Mouse (Mus musculus): Measurements from ENCODE around the gene Gm4779. TPM values are rescaled to one million over a fixed set of nuclear protein-coding genes. Genes with fewer than 3 reads are reported as not detected.
"Not testable (repeated sequence)": the region's sequence is repeated elsewhere in the genome, so short reads cannot be mapped to it uniquely, and the experiment has no call there.

The Gm4779 gene
- not detected for total RNA-seq (2021)

DNA sequence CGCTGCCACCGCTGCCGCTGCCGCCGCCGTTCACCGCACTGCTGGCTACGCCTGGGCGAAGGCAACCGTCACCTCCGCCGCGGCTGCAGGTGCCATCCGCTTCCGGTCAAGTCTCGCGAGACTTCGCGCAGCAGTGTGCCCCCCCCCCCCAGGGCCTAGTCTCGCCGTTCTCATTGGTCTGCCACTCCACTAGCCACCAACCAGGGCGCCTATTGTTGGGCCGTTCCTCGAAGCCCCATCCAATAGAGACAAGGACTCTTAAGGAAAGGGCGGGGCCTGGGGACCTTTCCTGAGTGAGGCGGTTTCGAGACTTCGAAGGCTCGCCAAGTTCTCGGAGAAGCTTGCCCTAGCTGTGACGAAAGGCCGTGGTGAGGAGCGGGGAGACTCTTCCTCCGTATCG, at the start of gene Gm4779, which contains the start of gene 8030474K03Rik:
Gene Gm4779, minus strand, starts transcription at position 82 of the 400 bp plus-strand sequence.
Gene 8030474K03Rik, plus strand, starts transcription at position 315 of the 400 bp plus-strand sequence.
- DNase-seq, result no peak

DNA sequence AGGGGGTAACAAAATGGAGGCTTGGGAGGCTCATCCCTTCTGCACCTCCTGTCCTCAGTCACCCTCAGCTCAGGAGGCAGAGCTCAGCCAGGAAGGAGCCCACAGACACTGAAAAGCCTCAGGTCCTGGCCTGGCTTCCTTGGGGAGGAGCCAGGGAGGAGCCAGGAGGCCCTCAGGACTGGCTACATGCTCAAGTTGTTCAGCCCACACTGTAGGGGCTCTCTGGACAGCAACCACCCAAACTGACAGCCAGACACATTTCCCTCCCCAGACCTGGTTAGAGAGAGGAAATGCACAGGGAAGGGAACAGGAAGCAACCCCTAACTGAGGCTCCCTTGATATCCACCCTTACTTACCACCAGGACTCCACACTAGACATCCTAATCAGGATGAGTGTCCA, 25.8 kb upstream of the Gm4779 start:
- not testable (repeated sequence) for DNase-seq

DNA sequence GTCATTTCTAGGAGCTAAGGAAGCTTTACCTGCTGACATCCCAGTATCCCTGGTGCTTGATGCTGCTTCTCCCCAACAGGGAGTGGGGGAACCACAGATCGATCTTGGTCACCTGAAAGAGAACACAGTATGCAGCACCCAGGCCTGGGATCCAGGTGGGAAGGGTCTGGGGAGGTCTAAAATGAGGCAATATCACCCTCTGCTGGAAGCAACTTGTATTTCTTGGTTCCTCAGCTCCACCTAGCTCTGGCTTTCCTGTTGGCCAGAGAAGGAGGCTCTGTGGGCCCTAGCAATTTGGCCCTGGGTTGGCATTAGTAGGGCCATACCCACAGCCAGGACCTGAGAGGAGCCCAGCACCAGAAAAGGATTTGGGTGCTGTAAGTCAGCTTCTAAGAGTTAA, 24.9 kb upstream of the Gm4779 start:
- no peak for DNase-seq

DNA sequence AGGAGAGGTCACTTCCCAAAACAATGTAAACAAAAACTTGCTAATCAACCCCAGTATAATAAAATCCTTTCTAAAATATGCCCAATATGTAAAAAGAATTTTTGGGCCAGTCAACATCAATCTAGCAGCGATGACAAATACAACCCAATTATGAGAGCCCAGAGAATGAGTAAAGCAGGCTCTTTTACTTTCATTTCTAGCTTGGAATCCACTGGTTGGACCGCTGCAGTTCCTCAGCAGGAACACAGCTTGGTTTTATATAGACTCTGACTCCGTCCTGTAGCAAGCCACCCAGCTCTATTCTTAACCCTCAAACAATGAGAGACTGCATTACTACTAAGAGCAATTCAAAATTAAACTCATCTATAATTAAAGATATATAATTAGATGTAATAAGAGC, 17.5 kb upstream of the Gm4779 start:
- no peak for DNase-seq

GRCm38 (mm10) chrX:101805512-101805911, 11.3 kb upstream of the Gm4779 start:
- DNase-seq, result no peak

DNA sequence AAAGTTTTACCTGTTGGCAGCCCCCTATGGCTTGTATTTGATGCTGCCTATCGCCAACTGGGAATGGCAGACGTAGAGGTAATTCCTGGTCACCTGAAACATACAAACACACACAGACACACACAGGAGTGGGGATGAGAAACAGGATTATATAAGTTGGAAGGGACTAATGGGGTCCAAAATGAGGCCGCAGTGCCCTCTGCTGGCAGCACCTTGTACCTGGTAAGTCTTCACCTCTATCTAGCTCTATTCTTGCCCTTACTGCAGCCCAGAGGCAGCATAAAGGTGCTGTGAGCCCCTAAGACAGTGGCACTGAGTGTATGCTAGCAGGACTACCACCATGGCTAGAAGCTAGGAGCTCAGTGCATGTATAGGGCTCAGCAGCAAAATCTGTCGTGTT, 2.7 kb downstream of the Gm4779 start:
- DNase-seq, result peak; percentile 62

DNA sequence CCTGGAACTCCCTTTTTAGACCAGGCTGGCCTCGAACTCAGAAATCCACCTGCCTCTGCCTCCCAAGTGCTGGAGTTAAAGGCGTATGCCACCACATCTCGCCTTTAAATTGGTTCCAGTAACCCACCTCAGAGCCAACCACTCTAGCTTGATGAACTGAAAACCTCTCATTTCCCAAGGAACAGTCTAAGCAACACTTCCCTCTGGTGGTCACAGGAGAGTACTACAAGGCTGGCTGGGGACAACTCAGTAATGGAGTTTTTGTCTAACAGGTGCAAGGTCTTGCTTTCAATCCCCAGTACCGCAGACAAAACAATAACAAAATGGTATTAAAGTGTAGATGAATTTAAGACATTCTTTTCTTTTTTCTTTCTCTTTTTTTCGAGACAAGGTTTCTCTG, 22.2 kb downstream of the Gm4779 start:
- peak; percentile 72 for DNase-seq

GRCm38 (mm10) chrX:101770307-101770706, 23.9 kb downstream of the Gm4779 start:
- DNase-seq, result no peak

- no peak for DNase-seq
These were observed 24.7 kb downstream of the Gm4779 start for GRCm38 (mm10) chrX:101769478-101769877.

DNA sequence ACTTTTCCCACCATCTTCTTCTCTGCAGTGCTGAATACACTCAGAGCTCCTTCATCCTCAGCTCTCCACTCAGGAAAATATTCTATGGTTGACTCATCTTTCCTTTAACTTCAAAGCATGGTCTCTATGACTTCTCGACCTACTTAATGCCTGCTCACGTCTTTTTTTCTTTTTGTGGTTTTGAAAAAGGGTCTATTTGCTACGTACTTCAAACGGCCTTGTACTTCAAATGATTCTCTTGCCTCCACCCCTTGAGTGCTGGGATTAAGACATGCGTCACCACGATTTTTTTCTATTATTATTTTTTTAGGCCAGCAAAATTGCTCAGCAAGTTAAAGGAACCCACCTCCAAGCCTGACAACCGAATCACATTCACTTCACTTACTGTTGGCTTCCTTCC, 26.9 kb downstream of the Gm4779 start:
- no peak for DNase-seq

- no peak for DNase-seq
These were observed 29.1 kb downstream of the Gm4779 start for GRCm38 (mm10) chrX:101765111-101765510.

GRCm38 (mm10) chrX:101764621-101765020, 29.6 kb downstream of the Gm4779 start:
- no peak for DNase-seq

DNA sequence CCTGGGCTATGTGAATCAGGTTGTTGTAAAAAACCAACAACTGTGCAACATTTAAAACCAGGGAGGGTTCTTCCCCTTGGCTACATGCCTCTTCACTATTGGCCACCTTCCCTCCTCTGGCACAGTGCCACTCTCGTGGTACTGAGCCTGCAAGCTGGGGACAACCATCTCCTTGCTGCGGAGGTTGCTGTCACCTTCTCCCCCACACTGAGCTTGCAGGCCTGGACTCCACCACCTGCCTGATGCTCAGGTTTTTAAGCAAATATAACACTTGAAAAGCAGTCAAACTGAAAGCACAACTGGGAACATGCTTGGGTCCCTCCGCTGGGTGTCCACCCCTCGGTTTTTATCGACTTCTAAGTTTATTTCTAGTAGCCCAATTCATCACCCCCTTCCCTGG, 39.7 kb downstream of the Gm4779 start:
- peak; percentile 42 for DNase-seq

DNA sequence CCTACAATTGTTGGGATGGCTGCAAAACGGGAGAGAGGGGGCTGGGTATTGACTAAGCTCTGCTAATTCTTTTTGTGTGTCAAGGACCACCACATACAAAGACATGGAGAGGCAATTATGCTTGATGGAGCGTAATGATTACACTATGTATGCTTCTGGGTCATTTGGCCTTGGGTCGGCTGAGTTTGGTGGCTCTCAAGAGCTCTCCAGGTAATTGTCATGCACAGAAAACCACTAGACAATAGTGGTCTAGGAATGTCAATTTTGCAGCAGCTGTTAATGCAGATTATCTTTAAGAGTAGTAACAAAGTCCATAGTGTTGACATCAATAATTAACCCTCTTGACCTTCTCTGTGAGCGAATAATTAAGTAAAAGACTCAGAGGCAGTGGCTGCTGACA, 44.1 kb downstream of the Gm4779 start:
- DNase-seq, result no peak

GRCm38 (mm10) chrX:101741064-101741433, 53.2 kb downstream of the Gm4779 start:
- no peak for DNase-seq

DNA sequence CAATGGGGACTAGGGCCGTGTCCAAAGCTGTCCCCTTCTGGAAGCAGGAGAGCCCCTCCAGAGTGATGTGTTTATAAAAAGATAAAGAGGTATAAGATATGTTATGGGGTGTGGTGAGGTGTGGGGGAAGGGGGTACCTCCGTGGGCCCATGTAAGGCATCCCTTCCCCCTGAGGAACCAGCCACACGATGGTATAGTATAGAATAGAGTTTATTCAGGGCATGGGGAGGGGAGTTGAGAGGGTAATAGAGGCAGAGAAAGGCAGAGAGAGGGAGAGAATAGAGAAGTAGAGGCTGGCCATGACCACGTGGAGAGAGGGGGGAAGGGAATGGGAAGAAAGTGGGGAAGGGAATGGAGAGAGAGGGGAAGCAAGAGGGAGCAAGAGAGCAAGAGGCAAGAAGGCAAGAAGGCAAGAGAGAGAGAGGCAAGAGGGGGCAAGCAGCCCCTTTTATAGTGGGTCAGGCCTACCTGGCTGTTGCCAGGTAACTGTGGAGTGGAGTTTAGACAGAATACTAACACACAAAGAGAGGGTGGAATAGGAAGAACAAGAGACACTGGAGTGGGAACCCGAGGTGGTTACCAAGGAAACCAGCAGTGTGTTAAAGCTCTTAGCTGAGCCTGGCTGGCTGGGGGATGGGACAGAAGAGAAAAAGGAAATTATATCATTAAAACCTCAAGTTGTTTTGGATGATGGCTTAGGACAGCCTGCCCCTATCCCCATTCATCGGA, 53.7 kb downstream of the Gm4779 start:
- no peak for DNase-seq

Other genes with a start within 250 kb of the Gm4779 start
- gene Ogt, start 154.4 kb downstream of the Gm4779 start, total RNA-seq (2021), result 10 to 100 TPM; 84.4 to 86.9 TPM
- gene Cxcr3, start 60.2 kb downstream of the Gm4779 start, total RNA-seq (2021), result under 1 TPM in 1 of 2 experiments, not detected in 1; 0.25 TPM
- gene 8030474K03Rik, start 233 bp upstream of the Gm4779 start, total RNA-seq (2021), result not detected
- 1 to 10 TPM; 7.8 to 8.4 TPM for gene Nhsl2, start 55.0 kb upstream of the Gm4779 start, total RNA-seq (2021)

Measured in heart, postnatal 4 days (tissue).